Mouse (Mus musculus) gastrocnemius, postnatal 10 days (tissue): ENCODE results near the gene Zfp846. TPM values are rescaled to one million over a fixed set of nuclear protein-coding genes. Genes with fewer than 3 reads are reported as not detected.
"Not testable (repeated sequence)": the region's sequence is repeated elsewhere in the genome, so short reads cannot be mapped to it uniquely, and the experiment has no call there.

Experiments
- DNase-seq: peaks from one replicate; pipeline ENCODE4 v3.0.0; 2021; ENCODE audit warnings: mixed read lengths
- long read RNA-seq, 2 experiments: library from polyadenylated mRNA; stranded (forward); transcript quantifications; one replicate each; pipeline ENCODE4 v2.0.0; 2021
- total RNA-seq, 2 experiments: library from RNA; stranded (reverse); gene quantifications; 2 replicates each; pipeline ENCODE4 v1.2.3; 2021

The Zfp846 gene
- total RNA-seq, result 1 to 10 TPM; 5.2 to 6.0 TPM
- long read RNA-seq, experiment 1, full-length matches to known transcripts, result 3 of 8 reads
- long read RNA-seq, experiment 1, partial matches to known transcripts, result 4 of 8 reads
- long read RNA-seq, experiment 1, other reads (novel, unspliced or antisense), result 1 of 8 reads
- long read RNA-seq, experiment 2, full-length matches to known transcripts, result 4 of 9 reads
- long read RNA-seq, experiment 2, partial matches to known transcripts, result 3 of 9 reads
- long read RNA-seq, experiment 2, other reads (novel, unspliced or antisense), result 2 of 9 reads

DNA sequence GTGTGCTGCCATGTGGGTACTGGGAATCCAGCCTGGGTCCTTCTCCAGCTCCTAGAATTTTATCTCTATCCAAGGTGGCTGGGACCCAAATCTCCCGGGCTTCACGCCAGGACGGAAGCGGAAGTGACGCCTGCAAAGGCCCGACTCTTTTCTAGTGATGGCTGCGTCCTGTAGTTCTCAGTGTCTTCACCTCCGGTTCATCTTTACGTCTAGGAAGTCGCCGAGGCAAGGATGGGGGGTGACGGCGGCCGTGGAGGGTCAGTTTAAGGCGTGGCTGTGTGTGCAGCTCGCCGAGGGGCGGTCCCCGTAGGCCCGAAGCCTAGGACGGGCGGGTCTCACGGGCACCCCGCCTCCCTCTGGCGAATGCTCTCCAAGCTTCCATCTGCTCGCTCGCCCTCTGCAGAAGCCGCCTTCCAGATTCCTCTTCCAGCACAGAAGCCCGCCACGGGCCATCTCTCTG is at the start of gene Zfp846:
Gene Zfp846 (plus strand): TSS at position 117 of the 460 bp plus-strand sequence.
- peak; percentile 95 for DNase-seq

DNA sequence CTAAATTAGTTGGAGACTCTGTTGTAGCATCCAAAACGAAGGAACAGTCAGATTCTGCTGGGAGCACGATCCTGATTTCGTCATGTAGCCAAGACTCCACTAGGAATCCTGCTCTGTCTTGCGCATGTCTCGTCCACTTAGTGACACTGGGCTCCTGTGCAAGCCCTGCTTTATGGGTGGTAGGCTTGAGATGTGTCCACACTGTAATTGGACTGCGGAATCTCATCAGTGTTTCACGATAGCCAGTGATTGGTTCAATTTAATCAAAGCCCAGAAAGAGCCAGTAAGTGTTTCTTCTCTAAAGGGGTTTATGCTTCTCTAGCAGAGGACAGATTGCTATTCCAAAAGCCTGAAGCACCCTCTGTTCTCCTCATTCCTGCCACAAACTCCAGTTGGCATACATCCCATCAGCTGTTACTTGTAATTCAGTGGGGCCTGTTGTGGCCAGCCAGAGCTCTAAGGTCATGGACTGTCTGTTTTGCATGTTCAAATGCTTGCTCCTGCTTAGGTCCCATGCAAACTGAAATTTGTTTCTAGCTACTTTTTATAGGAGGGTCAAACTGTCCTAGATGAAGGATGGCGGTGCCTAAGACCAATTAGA is 46.7 kb upstream of the Zfp846 start:
- no peak for DNase-seq

DNA sequence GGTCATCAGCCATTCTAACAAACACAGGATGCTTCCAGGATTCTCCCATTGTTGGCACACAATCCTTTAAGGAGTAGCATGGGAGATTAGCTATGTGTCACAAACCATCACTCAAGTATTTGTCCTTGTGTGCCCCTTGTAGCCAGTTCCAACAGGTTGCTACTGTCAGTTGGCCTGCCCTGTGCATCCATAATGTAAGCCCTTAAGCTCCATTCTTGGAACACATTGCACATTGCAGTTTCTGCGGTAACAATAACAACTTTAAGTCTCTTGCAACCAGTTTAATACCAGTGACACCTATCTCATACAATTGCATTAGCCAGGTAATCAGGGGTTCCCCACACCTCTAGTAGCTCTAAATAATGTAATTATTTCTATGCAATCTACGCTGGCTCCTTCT is 44.5 kb upstream of the Zfp846 start:
- DNase-seq, result no peak

DNA sequence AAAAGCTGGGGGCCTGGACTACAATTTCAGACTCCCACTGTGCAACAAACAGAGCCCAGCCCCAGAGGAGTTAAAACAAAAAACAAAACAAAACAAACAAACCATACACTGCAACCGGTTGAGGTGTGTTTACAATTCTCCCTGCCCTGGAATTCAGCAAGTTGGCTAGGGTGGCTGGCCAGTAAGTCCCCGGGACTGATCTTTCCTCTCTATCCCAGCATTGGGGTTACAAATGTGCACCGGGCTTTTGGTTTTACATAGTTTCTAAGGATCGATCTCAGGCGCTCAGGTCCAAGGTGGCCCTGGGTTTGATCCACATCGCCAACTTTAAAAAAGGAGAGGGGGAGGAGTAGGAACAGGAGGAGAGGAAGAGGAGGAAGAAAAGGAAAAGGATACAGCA is 37.6 kb upstream of the Zfp846 start:
- DNase-seq, result no peak

DNA sequence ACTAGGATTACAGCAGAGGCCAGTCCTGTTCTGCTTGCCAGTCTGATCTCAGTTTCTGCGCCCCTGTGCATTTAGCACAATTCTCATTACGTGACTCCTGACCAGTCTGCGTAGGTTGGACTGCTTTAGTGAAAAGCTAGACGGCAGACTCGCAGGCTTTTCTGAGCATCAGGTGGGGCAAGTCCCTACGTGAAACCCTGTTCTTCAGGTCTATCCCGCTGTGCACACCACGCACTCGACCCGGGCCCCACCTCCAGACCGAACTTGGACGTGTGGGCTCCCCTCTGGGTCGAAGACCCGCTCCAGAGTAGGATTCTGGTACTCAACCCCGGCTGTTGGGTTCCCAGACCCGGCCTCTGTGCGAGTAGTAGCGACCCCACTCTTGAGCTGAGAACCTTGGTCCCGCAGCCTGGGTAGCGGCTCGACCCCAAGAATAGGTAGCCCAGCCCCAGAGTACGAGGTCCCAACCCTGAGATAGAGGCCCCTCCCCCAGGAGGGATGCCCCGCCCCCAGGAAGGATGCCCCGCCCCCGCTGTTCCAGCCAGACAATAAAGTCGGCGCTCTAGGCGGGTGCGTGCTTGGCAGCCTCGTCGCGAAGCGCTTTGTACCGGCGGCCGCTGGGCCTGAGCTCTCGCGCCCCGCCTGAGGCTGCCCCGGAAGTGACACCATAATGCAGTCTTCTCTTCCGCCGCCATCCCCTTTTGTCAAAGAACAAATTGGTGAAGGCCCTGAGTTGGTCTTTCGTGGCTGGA is 36.8 kb upstream of the Zfp846 start:
- DNase-seq, result peak; percentile 84

DNA sequence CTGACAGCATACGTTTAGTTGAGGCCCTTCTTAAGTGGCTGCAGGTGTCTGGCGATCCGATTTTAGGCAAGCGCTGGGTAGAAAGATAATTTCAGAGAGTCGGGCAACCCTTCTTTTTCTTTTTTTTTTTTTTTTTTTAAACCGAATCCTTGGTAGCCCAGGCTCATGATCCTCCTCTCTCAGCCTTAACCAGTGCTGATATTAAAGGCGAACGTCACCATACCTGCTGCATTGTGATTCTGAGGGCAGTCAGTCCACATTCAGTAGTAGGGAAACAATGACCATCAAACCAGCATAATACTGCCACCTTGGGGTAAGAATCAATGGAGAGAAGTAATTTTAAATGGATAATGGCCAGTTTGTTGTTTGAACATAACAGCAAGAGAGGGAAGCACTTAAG is 35.9 kb upstream of the Zfp846 start:
- no peak for DNase-seq

DNA sequence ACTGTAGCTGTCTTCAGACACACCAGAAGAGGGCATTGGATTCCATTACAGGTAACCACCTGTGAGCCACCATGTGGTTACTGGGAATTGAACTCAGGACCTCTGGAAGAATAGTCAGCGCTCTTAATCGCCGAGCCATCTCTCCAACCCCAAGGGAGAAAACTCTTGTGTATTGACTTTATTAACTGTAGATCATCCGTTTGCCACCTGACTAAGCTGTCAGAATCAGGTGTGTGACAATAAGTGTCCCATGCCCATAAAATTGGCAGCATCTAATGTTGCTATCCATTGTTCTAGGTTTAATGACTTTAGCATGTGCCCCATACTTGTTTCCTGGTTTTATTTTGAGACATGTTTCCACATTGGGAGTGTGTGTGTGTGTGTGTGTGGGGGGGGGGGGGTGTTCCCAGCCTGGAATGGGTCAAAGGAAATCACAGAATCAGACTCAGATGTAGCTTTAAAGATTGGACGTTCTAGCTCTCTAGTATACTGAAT is 29.3 kb upstream of the Zfp846 start:
- no peak for DNase-seq

DNA sequence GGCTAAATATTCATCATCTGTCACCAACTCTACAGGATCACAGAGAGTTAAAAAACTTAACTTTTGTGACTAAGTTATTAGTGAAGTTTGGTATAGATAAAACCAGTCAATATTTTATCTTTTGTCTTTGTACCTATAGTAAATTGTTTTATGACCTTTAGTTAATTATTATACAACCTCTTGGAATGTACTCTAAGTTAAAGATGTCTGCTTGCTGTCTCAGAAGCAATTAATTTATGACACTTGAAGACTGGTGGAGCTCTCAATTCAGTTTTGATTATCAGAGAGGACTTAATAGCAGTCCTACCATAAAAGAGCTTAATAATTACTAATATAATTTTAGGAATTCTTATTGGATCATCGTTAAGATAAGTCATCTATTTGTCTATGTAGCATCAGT is 28.4 kb upstream of the Zfp846 start:
- no peak for DNase-seq

DNA sequence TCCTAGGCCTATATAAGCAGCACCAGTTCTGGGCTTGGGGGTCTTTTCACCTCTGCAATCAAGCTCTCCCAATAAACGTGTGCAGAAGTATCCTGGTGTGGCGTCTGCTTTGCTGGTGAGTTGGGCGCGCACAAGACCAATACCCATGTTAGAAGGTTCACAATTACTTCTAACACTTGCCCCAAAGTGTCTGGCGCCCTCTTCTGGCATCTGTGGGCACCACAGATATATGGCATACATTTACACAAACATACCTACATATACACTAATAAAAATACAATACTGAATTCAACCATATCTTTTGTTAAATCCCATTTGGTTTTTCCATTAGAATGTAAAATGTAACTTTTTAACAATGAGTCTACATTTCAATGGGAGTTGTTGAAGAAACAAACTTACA is 18.9 kb upstream of the Zfp846 start:
- no peak for DNase-seq

DNA sequence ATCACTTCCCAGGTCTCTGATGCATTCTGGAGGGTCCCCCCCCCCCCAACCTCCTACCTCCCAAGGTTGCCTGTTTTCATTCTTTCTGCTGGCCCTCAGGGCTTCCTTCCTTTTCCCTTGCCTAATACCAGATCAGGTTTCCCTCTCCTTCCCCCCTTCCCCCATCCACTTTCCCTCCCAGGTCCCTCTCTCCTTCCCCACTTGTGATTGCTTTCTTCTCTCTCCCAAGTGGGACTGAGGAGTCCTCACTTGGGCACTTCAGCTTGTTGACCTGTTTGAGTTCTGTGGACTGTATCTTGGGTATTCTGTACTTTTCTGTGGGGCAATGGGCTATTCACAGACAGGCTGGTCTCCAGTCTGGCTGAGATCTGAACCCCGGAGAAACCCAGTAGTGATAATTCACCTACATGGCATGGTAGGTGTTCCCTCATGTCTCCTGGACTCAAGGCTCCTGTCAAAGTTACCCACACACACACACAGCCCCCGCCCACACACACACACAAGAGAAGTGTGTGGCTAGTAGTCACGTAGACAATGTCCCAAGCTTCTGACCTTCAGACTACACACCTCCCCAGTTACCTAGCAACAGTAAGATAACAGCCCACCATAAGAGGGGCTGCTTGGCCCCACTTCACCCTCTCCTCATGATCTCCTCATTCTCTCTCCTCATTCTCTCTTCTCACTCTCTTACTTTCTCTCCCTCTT is 15.6 kb upstream of the Zfp846 start:
- not testable (repeated sequence) for DNase-seq

DNA sequence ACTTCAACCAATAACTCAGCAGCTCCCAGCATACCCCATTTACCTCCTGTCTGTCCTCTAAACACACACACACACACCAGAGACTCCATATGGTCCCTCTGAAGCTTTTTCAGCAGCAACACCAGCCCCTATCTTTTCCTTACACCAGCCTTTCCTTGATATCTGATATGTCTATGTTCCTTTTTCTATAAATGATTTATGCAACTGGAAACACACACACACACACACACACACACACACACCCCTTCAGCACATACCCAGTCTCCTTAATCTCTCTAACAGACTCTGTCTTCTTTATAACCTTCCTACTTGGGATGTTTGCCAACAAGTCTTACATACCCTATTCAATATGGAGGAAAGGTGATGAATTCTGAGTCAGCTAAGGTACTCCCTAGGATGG is 10.0 kb upstream of the Zfp846 start:
- DNase-seq, result no peak

DNA sequence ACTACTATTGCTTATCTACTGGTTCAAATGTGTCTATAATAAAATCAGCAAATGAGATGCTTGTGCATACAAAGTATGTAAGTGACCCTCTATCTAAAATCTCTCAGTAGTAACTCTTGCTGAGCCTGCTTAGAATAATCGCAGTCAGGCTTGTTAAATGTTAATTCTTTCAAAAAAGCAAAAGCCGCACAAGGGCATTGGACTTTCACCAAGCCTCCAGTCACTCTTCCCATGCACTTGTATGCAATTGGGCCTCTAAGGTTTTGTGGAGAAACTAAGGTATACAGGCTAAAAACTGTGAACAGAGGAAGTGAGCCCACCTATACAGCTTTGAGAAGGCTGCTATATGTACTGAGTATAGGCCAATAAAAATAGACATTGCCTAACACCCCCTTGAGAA is 4.5 kb upstream of the Zfp846 start:
- DNase-seq, result no peak

DNA sequence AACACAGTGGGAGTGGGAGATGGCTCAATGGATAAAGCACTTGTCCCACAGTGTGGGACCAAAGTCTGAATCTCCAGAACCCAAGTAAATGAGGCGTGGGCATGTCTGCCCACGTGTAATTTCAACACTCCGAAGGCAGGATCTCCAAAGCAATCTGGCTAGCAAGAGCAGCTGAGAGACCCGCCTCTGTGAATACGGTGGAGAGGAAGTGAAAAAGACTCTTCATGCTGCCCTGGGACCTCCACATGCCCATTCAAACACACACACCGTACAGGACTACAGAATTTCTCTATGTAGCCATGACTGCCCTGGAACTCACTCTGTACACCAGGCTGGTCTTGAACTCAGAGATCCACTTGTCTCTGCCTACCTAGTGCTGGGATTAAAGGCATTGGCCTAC is 20.2 kb downstream of the Zfp846 start:
- no peak for DNase-seq

DNA sequence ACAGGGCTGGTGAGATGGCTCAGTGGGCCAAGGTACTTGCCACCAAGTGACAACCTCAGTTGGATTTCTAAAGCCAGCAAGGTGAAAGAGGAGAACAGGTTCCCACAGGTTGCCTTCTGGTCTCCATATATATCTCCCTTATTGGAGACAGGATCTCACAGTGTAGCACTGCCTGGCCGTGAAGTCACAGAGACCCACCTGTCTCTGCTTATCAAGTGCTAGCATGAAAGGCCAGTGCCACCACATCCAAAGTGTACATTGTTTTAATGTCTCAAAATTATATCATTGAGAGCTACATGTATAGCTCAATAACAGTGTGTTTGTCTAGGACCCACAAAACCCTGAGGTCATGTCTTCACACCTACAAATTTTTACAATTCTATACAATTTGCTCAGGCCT is 25.2 kb downstream of the Zfp846 start:
- DNase-seq, result no peak

DNA sequence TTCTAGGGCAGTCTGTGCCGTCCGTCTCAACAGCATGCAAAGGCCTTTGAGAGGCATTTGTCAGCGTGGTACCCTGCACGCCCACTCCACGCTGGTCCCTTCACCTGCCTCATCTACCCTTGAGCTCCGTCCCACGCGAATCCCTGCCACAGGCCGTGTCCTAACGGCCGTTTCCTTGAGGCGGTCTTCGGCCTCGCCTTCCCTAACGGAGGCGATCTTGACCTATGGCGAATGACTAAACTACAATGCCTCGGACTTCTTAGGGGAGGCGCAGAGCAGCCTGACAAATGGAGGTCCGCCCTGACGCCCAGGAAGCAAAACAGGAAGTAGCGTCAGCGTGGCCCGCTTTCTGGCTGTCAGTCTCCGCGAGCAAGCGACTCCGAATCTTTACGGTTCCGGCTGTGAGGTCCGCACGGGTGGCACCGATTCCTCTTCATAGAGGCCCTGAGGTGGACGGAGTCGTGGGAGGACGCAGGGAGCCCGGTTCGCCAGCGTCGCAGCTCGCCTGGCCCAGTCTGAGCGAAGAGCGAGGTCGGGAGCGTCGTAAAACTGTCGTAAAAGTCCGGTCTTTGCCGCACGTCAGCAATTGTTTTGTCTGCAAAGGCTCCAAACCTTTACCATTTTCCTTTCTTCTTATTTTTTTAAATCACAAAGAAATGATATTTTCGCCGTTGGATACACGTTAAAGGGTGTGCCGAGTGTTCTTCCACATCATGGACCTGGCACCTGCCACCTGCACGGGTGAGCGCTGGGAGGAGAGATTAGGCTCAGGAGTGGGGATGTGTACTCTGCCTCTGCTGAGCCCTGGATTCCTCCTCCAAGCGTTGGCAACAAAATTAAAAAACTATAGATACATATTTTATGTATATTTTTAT is 26.2 kb downstream of the Zfp846 start:
- DNase-seq, result peak; percentile 77

DNA sequence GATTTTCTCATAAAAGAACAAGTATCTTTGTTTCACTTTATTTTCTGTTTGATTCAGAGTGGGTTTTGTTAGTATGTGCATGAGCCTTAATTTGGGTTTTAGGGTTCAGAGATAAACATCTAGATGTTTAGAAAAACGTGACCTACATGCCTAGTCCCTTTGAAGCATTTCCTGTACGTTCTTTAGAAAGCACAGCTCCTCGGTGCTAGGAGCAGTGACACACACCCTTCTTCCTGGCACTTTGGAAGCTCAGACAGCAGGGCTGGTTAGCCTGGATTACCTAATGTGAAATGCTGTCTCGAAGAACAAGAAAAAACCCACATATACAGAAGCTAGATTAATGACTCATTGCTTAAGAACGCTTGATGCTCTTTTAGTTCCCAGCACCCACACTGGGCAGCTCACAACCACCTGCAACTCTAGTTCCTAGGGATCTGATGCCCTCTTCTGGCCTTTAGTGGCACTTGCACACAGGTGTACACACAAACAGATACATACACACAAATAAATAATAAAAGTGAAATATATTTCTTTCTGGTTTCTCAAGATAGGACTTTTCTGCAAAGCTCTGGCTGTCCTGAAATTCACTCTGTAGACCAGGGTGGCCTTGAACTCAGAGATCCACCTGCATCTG is 28.9 kb downstream of the Zfp846 start:
- no peak for DNase-seq

DNA sequence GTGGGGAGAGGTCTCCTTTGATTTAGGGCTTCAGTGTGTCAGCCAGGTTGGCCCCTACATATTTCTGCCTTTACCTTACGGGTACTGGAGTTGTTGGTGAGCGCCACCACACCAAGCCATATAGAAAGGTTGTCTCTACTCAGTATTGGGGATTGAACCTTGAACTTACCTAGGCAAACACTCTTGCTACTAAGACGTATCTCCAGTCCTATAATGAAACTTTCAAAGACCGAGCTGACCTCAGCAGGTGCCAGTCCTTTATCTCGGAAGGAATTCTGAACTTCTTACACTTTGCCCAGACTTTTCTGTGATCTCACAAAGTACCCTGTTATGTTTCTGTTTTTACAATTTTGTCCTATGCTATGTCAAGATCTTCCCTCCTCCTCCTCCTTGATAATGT is 30.9 kb downstream of the Zfp846 start:
- DNase-seq, result no peak

DNA sequence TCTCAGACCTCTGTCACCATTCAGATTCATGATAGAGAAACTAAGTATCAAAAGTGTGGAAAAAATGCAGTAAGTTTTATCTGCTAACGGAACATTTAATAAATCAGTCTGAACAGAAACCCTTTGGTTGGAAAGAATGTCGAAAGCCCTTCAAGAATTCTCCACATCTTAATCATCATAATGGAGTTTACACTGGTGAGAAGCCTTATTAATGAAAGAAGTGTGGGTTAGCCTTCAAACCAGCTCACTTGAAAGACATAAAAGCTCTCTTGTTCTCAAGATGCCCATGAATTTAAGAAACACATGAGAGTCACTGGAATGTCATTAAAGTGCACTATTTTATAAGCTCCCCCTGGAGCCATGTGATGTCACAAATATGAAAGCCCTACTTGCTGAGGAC is 35.6 kb downstream of the Zfp846 start:
- DNase-seq, result no peak

DNA sequence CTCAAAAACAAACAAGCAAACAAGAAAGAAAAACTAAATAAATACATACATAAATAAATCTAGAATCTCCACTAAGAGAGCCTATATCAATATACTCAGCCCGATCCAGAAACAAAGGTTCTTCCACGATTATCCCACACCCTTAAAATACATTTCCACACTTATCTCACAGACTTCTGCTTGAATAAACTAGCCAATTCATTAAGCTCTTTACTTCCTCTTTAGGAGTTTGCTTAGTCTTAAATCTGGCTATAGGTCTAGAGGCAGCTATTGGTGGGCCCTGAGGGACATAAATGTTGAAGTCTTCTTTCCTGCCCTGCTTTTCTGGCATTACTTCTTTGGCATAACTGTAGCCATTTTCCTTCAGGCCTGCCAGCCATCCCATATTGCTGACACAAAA is 50.2 kb downstream of the Zfp846 start:
- DNase-seq, result no peak

DNA sequence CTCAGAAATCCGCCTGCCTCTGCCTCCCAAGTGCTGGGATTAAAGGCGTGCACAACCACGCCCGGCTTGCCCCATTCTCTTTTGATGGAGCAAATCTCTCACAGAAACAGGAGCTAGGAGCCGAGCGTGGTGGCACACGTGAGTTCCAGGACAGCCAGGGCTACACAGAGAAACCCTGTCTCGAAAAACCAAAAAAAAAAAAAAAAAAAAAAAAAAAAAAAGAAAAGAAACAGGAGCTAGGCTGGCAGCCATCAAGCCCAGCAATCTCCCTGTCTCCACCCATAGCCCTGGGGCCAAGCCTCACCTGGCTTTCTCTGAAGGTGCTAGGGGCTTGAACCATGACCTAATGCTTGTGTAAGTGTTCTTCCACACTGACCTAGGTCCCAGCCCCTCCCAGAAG is 54.6 kb downstream of the Zfp846 start:
- not testable (repeated sequence) for DNase-seq

DNA sequence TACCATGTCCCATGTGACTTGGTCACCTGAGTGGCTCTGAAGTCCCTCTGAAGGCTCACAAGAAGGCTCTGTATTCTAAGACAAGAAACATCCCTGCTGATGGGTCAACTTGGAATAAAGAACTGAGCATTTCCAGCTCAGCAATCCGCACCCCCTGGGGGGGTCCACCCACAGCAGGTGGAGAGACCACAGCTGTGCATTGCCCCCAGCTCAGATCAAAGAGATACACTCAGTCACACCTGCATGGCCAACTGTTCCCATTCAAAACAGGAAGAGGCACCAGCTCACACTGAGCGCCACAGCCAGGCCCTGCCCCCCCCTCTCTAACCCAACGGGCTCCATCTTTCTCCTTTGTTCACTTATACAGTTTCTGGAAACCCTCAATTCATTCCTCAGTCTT is 55.2 kb downstream of the Zfp846 start:
- DNase-seq, result no peak
